Mouse (Mus musculus) heart, embryonic 16.5 days (tissue): ENCODE data around the gene Sdf4. TPM values are rescaled to one million over a fixed set of nuclear protein-coding genes. Genes with fewer than 3 reads are reported as not detected.

Source experiments
- ATAC-seq: fragments of 200-750 bp; cut with Nextera tagmentation; replicated peaks from 2 replicates; pipeline ENCODE4 v1.8.0; 2017; ENCODE audit warnings: moderate number of reproducible peaks; ENCODE audit not compliant: insufficient read depth, low FRiP score; ENCODE audit errors: extremely low read depth
- H3K27ac ChIP-seq: fragments of 300-500 bp; sonication (generic); 2 replicates; pipeline ENCODE4 v1.5.1; 2014; ENCODE audit warnings: mild to moderate bottlenecking, low read length, control low read depth, moderate library complexity
- H3K27me3 ChIP-seq: fragments of 300-500 bp; sonication (generic); 2 replicates; pipeline ENCODE4 v1.6.1; 2014; ENCODE audit warnings: low read length, mixed read lengths; ENCODE audit not compliant: control insufficient read depth, insufficient read depth
- H3K36me3 ChIP-seq: fragments of 300-500 bp; sonication (generic); 2 replicates; pipeline ENCODE4 v1.6.1; 2014; ENCODE audit not compliant: control insufficient read depth, insufficient read depth
- H3K4me1 ChIP-seq: fragments of 300-500 bp; sonication (generic); 2 replicates; pipeline ENCODE4 v1.6.1; 2014; ENCODE audit warnings: low read length, mixed read lengths; ENCODE audit not compliant: control insufficient read depth, insufficient read depth
- H3K4me2 ChIP-seq: fragments of 300-500 bp; sonication (generic); 2 replicates; pipeline ENCODE4 v1.6.1; 2014; ENCODE audit warnings: low read depth, mild to moderate bottlenecking, control low read depth, low read length
- H3K4me3 ChIP-seq: fragments of 300-500 bp; sonication (generic); 2 replicates; pipeline ENCODE4 v1.5.1; 2014; ENCODE audit warnings: mild to moderate bottlenecking, control low read depth, low read length
- H3K9ac ChIP-seq: fragments of 300-500 bp; sonication (generic); 2 replicates; pipeline ENCODE4 v1.6.1; 2014; ENCODE audit warnings: low read length, control low read depth
- H3K9me3 ChIP-seq: fragments of 300-500 bp; sonication (generic); replicated peaks from 2 replicates; pipeline ENCODE4 v1.6.1; 2016; ENCODE audit warnings: low read length; ENCODE audit not compliant: control insufficient read depth
- WGBS: fragments of 180-500 bp; shearing (Covaris S2); extraction: QIAGEN DNeasy Blood & Tissue Kit; methylation state at CpG from one replicate; pipeline ENCODE4 v1.1.7; 2014; 5-methylcytosine and 5-hydroxymethylcytosine counted together
- polyA plus RNA-seq: library from polyadenylated mRNA; unstranded; fragments of >200 nt; fragmentation: Nextera tagmentation; extraction: Ambion mirVana; gene quantifications from 2 replicates; pipeline ENCODE4 v1.2.1, GENCODE M21; 2015

Sdf4 gene
- polyA plus RNA-seq, 1 experiment from 2014 or later: 128 TPM

DNA sequence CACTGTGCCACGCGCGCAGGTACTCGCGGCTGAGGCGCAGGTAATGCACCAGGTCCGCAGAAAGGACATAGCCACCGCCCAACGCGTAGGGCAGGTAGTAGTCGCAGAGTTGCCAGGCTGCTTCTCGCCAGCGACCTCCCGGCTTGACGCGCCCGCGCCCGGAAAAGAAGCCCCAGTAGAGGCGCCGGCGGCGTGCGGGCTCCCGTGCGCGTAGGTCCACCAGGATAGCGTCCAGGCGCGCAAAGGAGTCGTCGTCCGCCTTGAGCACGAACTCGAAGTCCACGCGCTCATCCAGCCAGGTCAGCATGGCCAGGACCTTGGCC is 803 bp upstream of the Sdf4 start:
- Histone ChIP-seq H3K9me3 (no peaks in the 10 kb centered on the region), H3K27ac (peak overlapping the region; percentile 95), H3K9ac (peak overlapping the region; percentile 85), H3K27me3 (no peaks in the 10 kb centered on the region), H3K4me2 (peak overlapping the region; percentile 98), H3K4me3 (peak overlapping the region; percentile 72), H3K36me3 (0 out of 2 replicates have a peak, but pooled peaks cover 5% of the 10 kb centered on the region), H3K4me1 (peaks cover 22% of the 10 kb centered on the region)
- no peak for ATAC-seq
- 23% methylated on average over 37 of the region's 37 CpGs for WGBS

DNA sequence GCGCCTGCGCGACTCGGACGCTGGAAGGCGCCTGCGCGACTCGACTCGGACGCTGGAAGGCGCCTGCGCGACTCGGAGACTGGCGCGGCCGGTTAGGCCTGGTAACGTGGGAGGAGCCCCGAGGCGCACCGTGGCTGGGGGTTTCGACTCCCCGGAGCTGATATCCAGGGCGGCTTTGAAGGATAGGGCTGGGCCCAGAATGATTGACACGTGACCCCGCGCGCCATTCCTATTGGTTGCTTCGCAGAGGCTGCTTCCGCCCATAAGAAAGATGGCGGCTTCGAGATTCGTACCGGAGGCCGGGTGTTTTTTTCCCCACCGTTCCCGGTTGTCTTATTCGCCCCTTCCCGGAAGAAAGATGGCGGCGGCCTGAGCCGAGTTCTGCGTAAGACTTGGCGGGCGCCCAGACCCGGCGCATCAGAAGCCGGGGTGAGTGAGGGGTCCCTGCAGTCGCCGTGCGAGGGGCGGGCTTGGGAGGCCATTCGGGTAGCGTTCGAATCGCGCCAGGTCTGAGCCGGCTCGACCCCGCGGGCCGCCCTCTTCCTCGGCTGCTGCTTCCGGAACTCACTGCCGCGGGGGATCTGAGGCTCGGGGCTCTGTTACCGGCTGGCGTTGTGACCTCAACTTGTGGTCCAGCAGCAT is 355 bp downstream of the Sdf4 start:
- Histone ChIP-seq H3K4me3 (peak overlapping the region; percentile 95), H3K4me1 (peaks cover 22% of the 10 kb centered on the region), H3K27ac (peak overlapping the region; percentile 97), H3K9me3 (no peaks in the 10 kb centered on the region), H3K27me3 (no peaks in the 10 kb centered on the region), H3K9ac (peak overlapping the region; percentile 91), H3K4me2 (peak overlapping the region; percentile 73), H3K36me3 (peaks cover 12% of the 10 kb centered on the region)
- ATAC-seq: peak; percentile 82
- WGBS: under 1% methylated on average over 70 of the region's 70 CpGs

DNA sequence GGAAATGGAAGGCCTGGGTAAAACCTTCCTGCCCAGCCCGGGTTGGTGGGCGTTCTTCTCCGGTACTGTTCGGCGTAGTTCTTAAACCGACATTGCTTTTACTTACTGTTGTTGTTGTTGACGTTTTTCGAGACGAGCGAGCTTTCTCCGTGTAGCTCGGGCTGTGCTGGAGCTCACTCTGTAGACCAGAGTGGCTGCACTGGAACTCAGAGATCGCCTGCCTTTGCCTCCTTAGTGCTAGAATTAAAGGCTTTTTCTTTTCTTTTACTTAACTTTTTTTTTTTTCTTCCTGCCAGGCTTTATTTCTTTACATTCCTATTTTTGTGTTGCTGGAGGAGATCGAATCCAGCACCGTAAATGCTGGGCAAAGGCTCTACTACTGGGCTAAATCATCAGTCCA is 934 bp downstream of the Sdf4 start:
- WGBS: 3% methylated on average over 15 of the region's 15 CpGs
- H3K36me3 ChIP-seq: peaks cover 15% of the 10 kb centered on the region

DNA sequence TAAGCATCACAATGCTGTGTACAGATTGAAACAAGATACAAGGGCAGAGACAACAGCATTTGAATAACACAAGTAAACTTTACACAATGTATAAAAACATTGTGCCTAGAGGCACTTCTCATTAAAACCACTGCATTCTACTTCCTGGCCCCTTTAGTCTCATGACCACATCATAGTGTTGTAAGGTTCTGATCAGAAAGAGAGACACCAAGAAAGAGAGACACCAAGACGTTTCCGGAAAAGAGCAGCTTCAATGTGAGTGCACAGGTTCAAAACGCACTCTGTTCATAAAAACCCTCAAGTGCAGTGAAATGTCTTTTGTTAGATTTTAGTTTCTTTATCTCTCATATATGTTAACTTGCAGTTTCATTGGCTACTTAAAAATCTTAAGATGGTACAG is 11.4 kb downstream of the Sdf4 start:
- Histone ChIP-seq H3K4me2 (no peak overlapping the region), H3K27me3 (no peaks in the 10 kb centered on the region), H3K36me3 (peaks cover 66% of the 10 kb centered on the region), H3K4me1 (no peaks in the 10 kb centered on the region), H3K9me3 (no peaks in the 10 kb centered on the region), H3K27ac (no peak overlapping the region), H3K9ac (no peak overlapping the region), H3K4me3 (no peak overlapping the region)
- 80% methylated on average over 3 of the region's 3 CpGs for WGBS
- no peak for ATAC-seq

More for the DNA sequence above, 934 bp downstream of the Sdf4 start:
- peak overlapping the region; percentile 95 for H3K4me3 ChIP-seq
- peak overlapping the region; percentile 97 for H3K27ac ChIP-seq
- H3K27me3 ChIP-seq: no peaks in the 10 kb centered on the region
- H3K9ac ChIP-seq: peak overlapping the region; percentile 91
- no peaks in the 10 kb centered on the region for H3K9me3 ChIP-seq
- ATAC-seq: no peak
- H3K4me1 ChIP-seq: peaks cover 22% of the 10 kb centered on the region
- peak overlapping the region; percentile 73 for H3K4me2 ChIP-seq

DNA sequence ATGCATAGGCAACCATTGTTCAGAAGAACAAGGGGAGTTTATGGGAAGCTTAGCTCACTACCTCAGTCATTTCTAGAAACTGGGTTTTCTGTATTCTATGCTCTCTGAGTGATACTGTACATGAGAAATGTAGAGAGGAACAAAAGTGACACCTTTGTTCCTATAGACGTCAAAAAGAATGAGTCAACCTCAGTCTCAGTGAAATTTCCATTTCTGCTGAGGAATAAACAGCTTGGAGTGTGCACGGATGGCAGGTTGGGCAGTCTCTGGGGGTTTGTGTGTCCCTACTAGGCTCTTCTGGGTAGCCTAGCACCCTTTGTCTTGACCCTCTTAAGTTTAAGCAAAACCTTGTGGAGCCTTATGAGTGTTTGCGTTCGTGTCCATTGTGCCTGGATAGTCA is 15.7 kb downstream of the Sdf4 start:
- 93% methylated on average over 4 of the region's 4 CpGs for WGBS
- ATAC-seq: no peak
- no peaks in the 10 kb centered on the region for H3K9me3 ChIP-seq
- H3K27me3 ChIP-seq: no peaks in the 10 kb centered on the region
- H3K4me1 ChIP-seq: no peaks in the 10 kb centered on the region
- peaks cover 50% of the 10 kb centered on the region for H3K36me3 ChIP-seq
- no peak overlapping the region for H3K9ac ChIP-seq
- no peak overlapping the region for H3K4me2 ChIP-seq
- H3K4me3 ChIP-seq: no peak overlapping the region
- H3K27ac ChIP-seq: no peak overlapping the region

DNA sequence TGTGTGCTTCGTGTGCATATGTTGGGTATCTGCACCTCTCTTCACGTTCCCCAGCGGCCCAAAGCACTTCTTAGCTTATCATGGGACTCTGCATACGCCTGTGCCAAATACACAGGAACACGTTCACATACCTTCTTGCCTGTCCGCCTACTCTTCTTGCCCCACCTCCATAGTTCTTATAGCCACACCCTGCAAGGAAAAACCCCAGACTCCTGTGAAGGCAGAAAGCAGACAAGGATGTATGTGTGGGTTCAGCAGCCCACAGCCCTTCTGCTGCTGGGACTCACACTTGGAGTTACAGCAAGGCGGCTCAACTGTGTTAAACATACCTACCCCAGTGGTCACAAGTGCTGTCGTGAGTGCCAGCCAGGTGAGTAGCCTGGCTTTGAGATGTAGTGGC is 21.0 kb downstream of the Sdf4 start, which contains the start of gene Tnfrsf4:
Tnfrsf4 (plus strand) TSS at position 207 of the 400 bp plus-strand sequence.
- Histone ChIP-seq H3K9ac (no peak within 1 kb of the TSS), H3K9me3 (no peaks in the 10 kb centered on the region), H3K27me3 (no peaks in the 10 kb centered on the region), H3K4me3 (no peak within 1 kb of the TSS), H3K36me3 (peaks cover 25% of the 10 kb centered on the region), H3K4me2 (no peak within 1 kb of the TSS), H3K27ac (no peak within 1 kb of the TSS), H3K4me1 (no peaks in the 10 kb centered on the region)
- 72% methylated on average over 8 of the region's 8 CpGs for WGBS
- ATAC-seq: no peak

DNA sequence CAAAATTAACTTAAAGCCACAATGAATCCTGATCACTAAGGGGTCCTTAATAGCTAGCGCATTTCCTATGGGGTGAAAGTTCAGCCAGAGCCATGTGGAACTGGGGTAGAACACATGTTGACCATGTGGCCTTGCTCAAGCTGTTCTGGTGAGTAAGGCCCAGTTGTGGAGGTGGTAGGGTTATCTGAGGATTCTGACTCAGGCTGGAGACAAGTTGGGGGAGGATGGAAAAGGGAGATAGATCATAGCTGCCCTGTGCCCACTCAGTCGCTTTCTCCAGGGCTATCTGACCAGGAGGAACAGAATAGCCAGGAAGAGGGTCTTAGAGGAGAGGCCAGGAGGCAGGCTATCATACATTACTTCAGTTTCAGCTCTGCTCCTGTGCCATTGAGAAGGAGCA is 21.8 kb downstream of the Sdf4 start:
- Histone ChIP-seq H3K9me3 (no peaks in the 10 kb centered on the region), H3K4me3 (no peak overlapping the region), H3K4me1 (no peaks in the 10 kb centered on the region), H3K36me3 (peaks cover 17% of the 10 kb centered on the region), H3K27me3 (no peaks in the 10 kb centered on the region), H3K4me2 (no peak overlapping the region), H3K27ac (no peak overlapping the region), H3K9ac (no peak overlapping the region)
- 81% methylated on average over 2 of the region's 2 CpGs for WGBS
- no peak for ATAC-seq

DNA sequence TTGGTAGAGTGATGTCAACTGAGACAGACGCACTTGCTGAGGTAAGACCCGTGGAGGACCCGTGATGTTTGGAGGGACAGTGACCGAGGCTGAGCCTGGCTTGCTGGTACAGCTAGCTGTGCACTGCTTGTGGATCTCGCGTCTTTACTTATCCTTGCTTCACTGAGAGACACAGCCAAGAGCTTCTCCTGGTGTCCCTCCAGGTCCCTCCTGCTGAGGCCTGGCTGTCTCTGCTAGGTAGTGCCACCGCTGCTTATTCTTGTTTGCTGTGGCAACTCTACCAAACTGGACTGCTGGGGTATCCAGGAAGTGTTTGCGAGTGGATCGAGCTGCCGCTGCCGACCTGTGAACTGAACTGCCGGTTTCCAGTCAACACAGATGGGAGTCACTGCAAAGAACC is 27.1 kb downstream of the Sdf4 start:
- WGBS: 85% methylated on average over 12 of the region's 12 CpGs
- Histone ChIP-seq H3K9me3 (no peaks in the 10 kb centered on the region), H3K27me3 (no peaks in the 10 kb centered on the region), H3K9ac (no peak overlapping the region), H3K36me3 (peaks cover 4% of the 10 kb centered on the region; the same call in 1 of the 2 replicates), H3K4me3 (no peak overlapping the region), H3K27ac (no peak overlapping the region), H3K4me1 (peaks cover 4% of the 10 kb centered on the region), H3K4me2 (no peak overlapping the region)
- no peak for ATAC-seq

DNA sequence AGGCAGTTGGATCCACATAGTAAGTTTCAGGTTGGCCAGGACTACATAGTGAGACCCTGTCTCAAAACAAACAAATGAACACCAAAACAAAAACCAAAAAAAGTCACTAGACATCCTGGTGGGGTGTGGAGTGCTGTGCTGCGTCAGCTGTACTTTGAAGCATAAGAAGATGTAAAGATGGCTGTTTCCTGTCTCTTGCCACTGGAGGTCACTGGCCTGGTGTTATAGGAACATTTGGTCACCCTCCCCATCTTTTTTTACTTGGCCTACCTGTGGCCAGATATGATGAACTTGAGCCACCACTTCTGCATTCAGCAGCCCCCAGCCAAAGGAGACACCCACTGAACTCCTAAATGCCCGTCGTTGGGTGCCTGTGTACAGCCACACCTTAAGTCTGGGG is 28.7 kb downstream of the Sdf4 start:
- ATAC-seq: no peak
- no peak overlapping the region for H3K27ac ChIP-seq
- H3K9me3 ChIP-seq: no peaks in the 10 kb centered on the region
- no peak overlapping the region for H3K9ac ChIP-seq
- no peak overlapping the region for H3K4me2 ChIP-seq
- 51% methylated on average over 3 of the region's 3 CpGs for WGBS
- H3K36me3 ChIP-seq: no peaks in the 10 kb centered on the region
- H3K4me3 ChIP-seq: no peak overlapping the region
- peaks cover 15% of the 10 kb centered on the region for H3K4me1 ChIP-seq
- H3K27me3 ChIP-seq: no peaks in the 10 kb centered on the region
